Mouse (Mus musculus) embryonic stem cell, embryonic (primary cell): Measurements from ENCODE around the gene Pnma3.
"Not testable (repeated sequence)": the region's sequence is repeated elsewhere in the genome, so short reads cannot be mapped to it uniquely, and the experiment has no call there.

Experiments
- CTCF ChIA-PET, 4 experiments: fragments of 300-600 bp in 2 of 4; fragments of 350-600 bp in 2 of 4; sonication (Branson Sonifier 250); formaldehyde crosslinking; loops; one replicate each; lab custom pipeline; 2022; ENCODE audit warnings: inconsistent platforms in 2 of 4; lab: Charles Lee
- POLR2A ChIA-PET, 4 experiments: fragments of 300-600 bp in 2 of 4; fragments of 350-600 bp in 2 of 4; sonication (Branson Sonifier 250); formaldehyde crosslinking; loops; one replicate each; lab custom pipeline; 2022; ENCODE audit warnings: antibody characterized with exemption in 4 of 4, inconsistent platforms in 1 of 4; lab: Charles Lee

The Pnma3 gene

DNA sequence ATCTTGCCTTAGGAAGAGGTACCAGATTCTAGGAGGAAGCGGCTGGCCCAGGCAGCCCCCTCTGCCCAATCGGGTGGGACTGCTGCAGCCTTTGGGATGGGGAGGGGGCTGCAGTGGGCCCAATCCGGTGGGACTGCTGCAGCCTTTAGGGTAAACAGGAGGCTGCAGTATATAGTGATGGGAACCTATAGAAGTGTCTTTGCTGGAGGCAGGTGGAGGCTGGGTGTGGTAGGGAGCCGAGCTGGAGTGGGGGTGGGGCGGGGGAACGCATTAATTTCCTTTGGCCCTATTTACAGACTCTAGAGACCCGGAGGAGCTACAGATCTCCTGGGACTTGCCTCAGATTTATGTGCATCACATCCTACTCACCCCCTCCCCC, at the start of gene Pnma3:
Gene Pnma3 (plus strand): TSS at position 373 of the 379 bp plus-strand sequence.
- POLR2A ChIA-PET: interaction anchor here in 2 of 4 experiments (1.1 to 1.2 kb wide), 2 partner anchors 10 to 11 kb away, joined by 3 to 5 read pairs; no protein-coding TSS in a partner anchor
- CTCF ChIA-PET: no interaction called here

- ChIA-PET POLR2A (no interaction called here), CTCF (no interaction called here)
These were observed 27.6 kb upstream of the Pnma3 start, which contains the start of gene Pnma5 for GRCm38 (mm10) chrX:73037003-73037402. TSS of gene Pnma5 (minus strand) at chrX:73037103.

DNA sequence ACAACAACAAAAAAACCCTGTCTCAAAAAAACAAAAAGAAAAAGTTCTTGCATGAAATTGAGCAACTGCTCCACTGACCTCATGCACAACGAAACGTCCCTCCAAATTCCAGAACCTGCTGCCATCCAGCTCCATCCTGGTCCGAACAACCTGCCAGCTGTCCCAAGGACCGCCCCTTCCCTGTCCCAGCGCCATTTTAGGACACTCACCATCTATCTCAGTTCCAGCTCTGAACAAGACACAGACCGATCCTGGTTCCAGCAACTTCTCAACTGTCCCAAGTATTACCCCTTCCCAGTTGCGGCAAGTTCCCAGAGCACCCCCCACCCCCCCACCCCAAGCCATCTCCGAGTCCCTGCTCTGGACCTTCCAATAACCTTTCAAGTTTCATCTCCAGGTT, 25.8 kb upstream of the Pnma3 start:
- POLR2A ChIA-PET: interaction anchor here in 3 of 4 experiments (0.7 to 2.3 kb wide), 13 partner anchors 9 to 600 kb away, joined by 3 to 26 read pairs (median 4); partner anchors contain the start of genes Dusp9 (in 1 of the 3), Haus7 (in 1 of the 3) and Nsdhl (in 1 of the 3)
- CTCF ChIA-PET: interaction anchor here in 1 of 4 experiments (0.6 to 0.9 kb wide), 2 partner anchors 420 to 717 kb away, joined by 3 read pairs; partner anchors contain the start of gene Haus7

- ChIA-PET POLR2A (interaction anchor here in 3 of 4 experiments (0.6 to 2.3 kb wide), 15 partner anchors 10 to 598 kb away, joined by 3 to 26 read pairs (median 5); partner anchors contain the start of gene Haus7 (in 1 of the 3)), CTCF (no interaction called here)
These were observed 24.9 kb upstream of the Pnma3 start for GRCm38 (mm10) chrX:73039666-73040065.

DNA sequence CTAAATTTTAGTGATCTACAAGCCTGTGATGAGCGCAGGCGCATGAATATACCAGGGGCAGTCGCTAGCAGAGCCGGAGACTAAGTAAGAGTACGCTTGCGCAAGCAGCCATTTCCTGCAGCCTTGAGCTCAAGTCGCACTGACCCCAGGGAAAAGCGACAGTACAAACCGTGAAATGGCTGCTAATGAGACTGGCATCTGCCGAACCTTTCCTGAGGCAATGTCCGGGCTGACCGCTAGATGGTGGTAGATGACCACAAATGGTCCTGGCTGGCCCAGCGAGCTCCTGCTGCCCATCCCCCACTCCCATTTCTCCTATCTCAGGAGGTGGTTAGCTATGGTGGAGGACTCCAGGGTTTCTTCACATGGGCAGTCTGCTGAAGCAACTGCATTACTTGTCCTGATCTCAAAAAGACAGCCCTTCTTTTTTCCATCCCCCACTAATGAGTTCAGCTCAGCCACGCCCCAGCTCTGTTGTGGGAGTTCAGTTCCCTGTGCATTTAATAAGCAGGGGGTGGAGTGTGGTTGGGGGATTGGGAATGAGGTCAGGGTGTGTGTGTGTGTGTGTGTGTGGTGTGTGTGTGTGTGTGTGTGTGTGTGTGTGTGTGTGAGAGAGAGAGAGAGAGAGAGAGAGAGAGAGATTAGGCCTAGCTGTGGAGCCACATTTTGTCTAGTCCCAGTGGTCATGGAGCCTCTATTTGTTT, 10.6 kb upstream of the Pnma3 start:
- CTCF ChIA-PET: interaction anchor here (0.5 to 2.8 kb wide), 29 partner anchors 8 to 1196 kb away, joined by 3 to 17 read pairs (median 4); partner anchors contain the start of genes F8a (in 1 of the 4), Haus7 (in 1 of the 4) and Irak1 (in 1 of the 4)
- POLR2A ChIA-PET: interaction anchor here (0.5 to 2.8 kb wide), 27 partner anchors 10 to 1192 kb away, joined by 3 to 26 read pairs (median 5); partner anchors contain the start of genes Haus7 (in 2 of the 4), Dusp9 (in 1 of the 4), Pnma3 (in 1 of the 4) and Xlr3a (in 1 of the 4)

DNA sequence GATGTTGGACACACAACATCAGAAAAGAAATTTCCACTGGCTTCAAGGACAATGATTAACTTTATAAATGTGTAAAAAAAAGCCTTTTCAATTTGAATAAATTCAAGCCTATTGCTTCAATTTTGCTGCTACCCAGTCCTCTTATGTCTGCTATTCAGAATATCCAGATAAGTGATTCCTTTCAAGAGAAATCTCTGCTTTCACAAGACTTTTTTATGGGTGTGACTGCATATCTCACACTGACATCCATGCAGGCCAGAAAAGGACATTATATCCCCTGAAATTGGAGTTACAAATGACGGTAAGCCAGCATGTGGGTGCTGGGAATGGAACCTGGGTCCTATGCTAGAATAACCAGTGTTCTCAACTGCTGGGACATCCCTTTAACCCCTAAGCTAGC, 3.1 kb upstream of the Pnma3 start:
- ChIA-PET POLR2A (no interaction called here), CTCF (no interaction called here)

- POLR2A ChIA-PET: no interaction called here
- CTCF ChIA-PET: interaction anchor here in 1 of 4 experiments (1.2 kb wide), 1 partner anchor 8 kb away, joined by 3 read pairs; no protein-coding TSS in a partner anchor
These were observed 2.3 kb upstream of the Pnma3 start for GRCm38 (mm10) chrX:73062323-73062722.

GRCm38 (mm10) chrX:73063512-73064414, 824 bp upstream of the Pnma3 start:
- ChIA-PET POLR2A (interaction anchor here in 3 of 4 experiments (0.8 to 1.2 kb wide), 3 partner anchors 10 to 439 kb away, joined by 3 to 5 read pairs (median 3); partner anchors contain the start of gene Atp2b3 (in 1 of the 3)), CTCF (no interaction called here)

DNA sequence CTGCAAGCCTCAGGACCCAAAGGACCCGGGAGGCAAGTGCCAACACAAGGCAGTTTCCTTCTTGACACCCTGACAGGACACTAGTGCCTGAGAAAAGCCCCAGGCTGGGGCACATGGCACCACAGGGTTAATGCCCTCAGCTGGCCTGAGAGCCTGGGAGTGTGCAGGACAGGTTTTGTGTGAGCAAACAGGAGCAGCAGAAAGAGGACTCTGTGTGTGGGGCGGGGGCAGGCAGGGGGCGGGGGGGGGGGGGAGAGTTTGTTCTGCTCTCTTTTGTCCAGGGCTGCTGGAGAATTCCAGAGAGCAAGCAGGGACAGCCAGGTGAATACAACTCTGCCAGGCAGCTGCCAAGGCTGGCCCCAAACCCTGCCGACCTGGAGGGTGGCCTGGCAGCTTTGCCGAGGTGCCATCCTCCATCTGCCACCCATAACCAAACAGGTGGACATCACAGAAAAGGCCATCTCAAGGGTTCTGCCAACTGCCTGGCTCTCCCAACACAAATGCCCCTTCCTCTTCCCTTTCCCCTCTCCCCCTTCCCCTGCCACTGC, 2.3 kb downstream of the Pnma3 start:
- CTCF ChIA-PET, POLR2A ChIA-PET: not testable (repeated sequence)

DNA sequence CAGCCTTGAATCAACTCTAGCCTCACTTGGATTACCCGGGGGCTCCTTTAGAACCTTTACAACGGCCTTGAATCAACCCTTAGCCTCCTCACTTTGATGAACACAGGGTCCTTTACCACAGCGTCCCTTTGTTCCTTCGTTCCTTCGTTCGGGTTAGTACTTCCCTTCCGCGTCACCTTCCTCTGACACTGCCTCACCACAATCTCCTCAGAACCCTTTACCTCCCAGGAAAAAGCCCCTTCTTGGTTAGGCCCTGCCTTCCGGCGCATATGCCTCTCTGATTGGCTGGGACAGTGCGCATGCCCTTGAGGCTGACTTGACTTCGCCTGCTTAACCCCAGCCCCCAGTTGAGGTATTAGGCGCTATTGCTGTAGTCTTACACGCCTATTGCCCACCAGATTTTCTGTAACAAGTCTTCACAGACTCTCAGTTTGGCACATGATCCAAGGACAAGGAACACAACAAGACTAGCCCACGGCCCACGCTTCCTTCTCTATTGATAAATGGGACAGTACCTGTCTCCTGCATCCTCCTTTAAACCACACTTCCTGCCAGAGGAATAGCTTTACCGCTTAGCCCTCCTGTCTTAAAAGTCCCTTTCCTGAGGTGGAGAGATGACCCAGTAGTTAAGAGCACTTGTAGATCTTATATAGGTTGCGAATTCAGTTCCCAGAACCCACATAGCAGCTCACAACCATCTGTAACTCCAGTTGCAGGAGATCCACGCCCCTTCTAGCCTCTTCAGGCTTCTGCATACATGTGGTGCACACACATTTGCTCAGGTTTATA, 17.9 kb downstream of the Pnma3 start, which contains the start of gene Xlr4a:
Gene Xlr4a (minus strand): TSS at position 212 of the 789 bp plus-strand sequence.
- CTCF ChIA-PET, POLR2A ChIA-PET: not testable (repeated sequence)

- ChIA-PET POLR2A (interaction anchor here in 2 of 4 experiments (0.6 to 1.2 kb wide), 6 partner anchors 43 to 708 kb away, joined by 3 to 5 read pairs (median 4); partner anchors contain the start of genes F8a (in 1 of the 2) and Haus7 (in 1 of the 2)), CTCF (interaction anchor here in 1 of 4 experiments (0.7 kb wide), 1 partner anchor 326 kb away, joined by 4 read pairs; no protein-coding TSS in a partner anchor)
These were observed 32.4 kb downstream of the Pnma3 start, which contains the start of gene Xlr3a for GRCm38 (mm10) chrX:73096941-73097508. TSS of gene Xlr3a (minus strand) at chrX:73097095.

DNA sequence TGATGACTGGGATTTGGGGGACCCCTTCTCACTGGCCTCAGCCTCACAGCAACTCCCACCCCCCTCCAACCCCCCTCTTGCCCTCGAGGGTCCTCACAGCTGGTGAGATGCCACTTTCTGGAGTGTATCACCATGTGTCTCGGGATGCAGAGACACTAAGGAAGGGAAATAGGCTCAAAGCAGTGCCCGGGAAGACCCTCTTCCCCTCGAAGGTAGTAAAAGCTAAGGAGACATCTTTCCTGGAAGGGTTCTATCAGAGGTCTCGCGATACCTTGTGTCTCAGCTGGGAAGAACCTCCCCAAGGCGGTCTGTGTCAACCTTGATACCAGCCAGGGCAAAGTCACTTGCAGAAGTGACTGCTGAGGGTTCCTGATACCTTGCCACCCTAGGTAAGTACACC, 52.2 kb downstream of the Pnma3 start, which contains the start of gene Gm14685:
Gene Gm14685 (plus strand): TSS at position 301 of the 400 bp plus-strand sequence.
- POLR2A ChIA-PET, CTCF ChIA-PET: not testable (repeated sequence)
